Mouse (Mus musculus) forebrain, embryonic 13.5 days (tissue): Measurements from ENCODE around the gene Qrich1. TPM values are rescaled to one million over a fixed set of nuclear protein-coding genes. Genes with fewer than 3 reads are reported as not detected.

Experiments used
- ATAC-seq: fragments of 200-750 bp; cut with Nextera tagmentation; 2 replicates; pipeline ENCODE4 v1.8.0; 2017
- H3K27ac ChIP-seq: fragments of 300-500 bp; sonication (generic); 2 replicates; pipeline ENCODE4 v1.5.1; 2015; ENCODE audit warnings: inconsistent platforms, mild to moderate bottlenecking, moderate library complexity
- H3K27me3 ChIP-seq: fragments of 300-500 bp; sonication (generic); 2 replicates; pipeline ENCODE4 v1.6.1; 2015; ENCODE audit warnings: mild to moderate bottlenecking, inconsistent platforms
- H3K36me3 ChIP-seq: fragments of 300-500 bp; sonication (generic); 2 replicates; pipeline ENCODE4 v1.6.1; 2015; ENCODE audit warnings: mild to moderate bottlenecking, inconsistent platforms; ENCODE audit not compliant: poor library complexity, severe bottlenecking
- H3K4me1 ChIP-seq: fragments of 300-500 bp; sonication (generic); 2 replicates; pipeline ENCODE4 v1.6.1; 2015; ENCODE audit warnings: inconsistent platforms
- H3K4me2 ChIP-seq: fragments of 300-500 bp; sonication (generic); 2 replicates; pipeline ENCODE4 v1.6.1; 2015; ENCODE audit warnings: inconsistent platforms, mild to moderate bottlenecking, moderate library complexity
- H3K4me3 ChIP-seq: fragments of 300-500 bp; sonication (generic); 2 replicates; pipeline ENCODE4 v1.5.1; 2015; ENCODE audit warnings: mild to moderate bottlenecking, inconsistent platforms
- H3K9ac ChIP-seq: fragments of 300-500 bp; sonication (generic); 2 replicates; pipeline ENCODE4 v1.6.1; 2015; ENCODE audit warnings: mild to moderate bottlenecking, inconsistent platforms
- H3K9me3 ChIP-seq: fragments of 300-500 bp; sonication (generic); replicated peaks from 2 replicates; pipeline ENCODE4 v1.6.1; 2016; ENCODE audit warnings: inconsistent platforms
- WGBS: fragments of 180-500 bp; shearing (Covaris S2); methylation state at CpG from one replicate; pipeline ENCODE4 v1.1.7; 2015; 5-methylcytosine and 5-hydroxymethylcytosine counted together
- polyA plus RNA-seq: library from polyadenylated mRNA; unstranded; fragments of >200 nt; fragmentation: Nextera tagmentation; extraction: Ambion mirVana; gene quantifications from 2 replicates; pipeline ENCODE4 v1.2.1, GENCODE M21; 2015

Gene Qrich1
- polyA plus RNA-seq, 1 experiment from 2014 or later = 132 TPM

DNA sequence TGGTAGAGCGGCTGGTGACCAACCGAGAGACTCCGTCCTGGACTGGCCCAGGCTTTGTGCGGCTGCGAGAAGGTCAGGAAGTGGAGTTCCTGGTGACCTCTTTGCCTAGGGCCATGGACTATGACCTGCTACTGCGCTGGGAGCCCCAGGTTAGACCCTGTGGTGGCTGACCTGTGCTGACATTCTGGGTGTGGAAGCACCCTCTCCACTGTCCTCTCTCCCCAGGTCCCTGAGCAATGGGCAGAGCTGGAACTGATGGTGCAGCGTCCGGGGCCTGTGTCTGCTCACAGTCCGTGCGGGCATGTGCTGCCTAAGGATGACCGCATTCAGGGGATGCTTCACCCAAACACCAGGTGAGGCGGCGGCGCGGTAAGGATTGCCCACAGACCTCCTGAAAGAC lies 32.6 kb upstream of the Qrich1 start:
- Histone ChIP-seq H3K4me1 (peaks cover 19% of the 10 kb centered on the region), H3K9me3 (no peaks in the 10 kb centered on the region), H3K4me2 (no peak overlapping the region), H3K9ac (no peak overlapping the region), H3K27ac (no peak overlapping the region; the same call in 1 of the 2 replicates), H3K27me3 (no peaks in the 10 kb centered on the region), H3K4me3 (no peak overlapping the region), H3K36me3 (peaks cover 58% of the 10 kb centered on the region)
- no peak for ATAC-seq
- WGBS = 93% methylated on average over 15 of the region's 15 CpGs

DNA sequence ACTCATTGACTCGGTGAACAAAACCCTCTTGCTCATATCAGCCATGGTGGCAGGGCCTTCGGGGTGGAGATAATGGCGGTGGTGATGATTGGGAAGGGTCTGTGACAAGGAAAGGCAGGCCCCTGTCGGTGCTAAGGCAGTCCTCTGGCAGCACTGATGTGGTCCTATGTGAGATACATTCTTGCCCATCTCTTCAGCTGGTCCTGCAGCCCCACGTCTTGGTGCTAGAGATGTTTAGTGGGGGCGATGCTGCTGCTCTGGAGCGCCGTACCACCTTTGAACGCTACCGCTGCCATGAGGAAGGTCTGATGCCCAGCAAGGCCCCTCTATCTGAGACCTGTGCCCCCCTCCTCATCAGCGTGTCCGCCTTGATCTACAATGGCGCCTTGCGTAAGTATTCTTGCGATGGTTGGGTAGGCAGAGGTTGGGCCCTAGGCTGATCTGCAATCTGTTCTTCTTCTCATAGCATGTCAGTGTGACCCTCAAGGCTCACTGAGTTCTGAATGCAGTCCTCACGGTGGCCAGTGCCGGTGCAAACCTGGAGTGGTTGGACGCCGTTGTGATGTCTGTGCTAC lies 31.2 kb upstream of the Qrich1 start:
- Histone ChIP-seq H3K9me3 (no peaks in the 10 kb centered on the region), H3K9ac (no peak overlapping the region), H3K4me1 (peaks cover 14% of the 10 kb centered on the region), H3K27me3 (no peaks in the 10 kb centered on the region), H3K4me2 (no peak overlapping the region), H3K4me3 (no peak overlapping the region), H3K36me3 (peaks cover 60% of the 10 kb centered on the region), H3K27ac (no peak overlapping the region)
- no peak for ATAC-seq
- WGBS = 93% methylated on average over 19 of the region's 19 CpGs

DNA sequence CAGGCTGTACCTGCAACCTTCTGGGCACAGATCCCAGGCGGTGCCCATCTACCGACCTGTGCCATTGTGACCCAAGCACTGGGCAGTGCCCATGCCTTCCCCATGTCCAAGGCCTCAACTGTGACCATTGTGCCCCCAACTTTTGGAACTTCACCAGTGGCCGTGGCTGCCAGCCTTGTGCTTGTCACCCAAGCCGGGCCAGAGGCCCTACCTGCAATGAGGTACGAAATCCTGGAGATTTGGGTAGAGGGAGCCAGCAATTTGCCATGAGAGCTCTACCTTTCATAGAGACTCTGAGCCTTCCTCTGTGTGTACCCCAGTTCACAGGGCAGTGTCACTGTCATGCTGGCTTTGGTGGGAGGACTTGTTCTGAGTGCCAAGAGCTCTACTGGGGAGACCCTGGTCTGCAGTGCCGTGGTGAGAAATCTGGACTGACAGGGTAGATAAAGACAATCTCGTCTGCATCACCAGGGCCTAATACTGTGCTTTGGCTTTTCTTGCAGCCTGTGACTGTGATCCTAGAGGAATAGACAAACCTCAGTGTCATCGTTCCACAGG lies 29.6 kb upstream of the Qrich1 start:
- Histone ChIP-seq H3K4me2 (no peak overlapping the region), H3K36me3 (peaks cover 63% of the 10 kb centered on the region), H3K27me3 (no peaks in the 10 kb centered on the region), H3K27ac (no peak overlapping the region), H3K9me3 (no peaks in the 10 kb centered on the region), H3K4me1 (peaks cover 17% of the 10 kb centered on the region), H3K9ac (no peak overlapping the region), H3K4me3 (no peak overlapping the region)
- ATAC-seq = no peak
- WGBS = 95% methylated on average over 8 of the region's 8 CpGs

DNA sequence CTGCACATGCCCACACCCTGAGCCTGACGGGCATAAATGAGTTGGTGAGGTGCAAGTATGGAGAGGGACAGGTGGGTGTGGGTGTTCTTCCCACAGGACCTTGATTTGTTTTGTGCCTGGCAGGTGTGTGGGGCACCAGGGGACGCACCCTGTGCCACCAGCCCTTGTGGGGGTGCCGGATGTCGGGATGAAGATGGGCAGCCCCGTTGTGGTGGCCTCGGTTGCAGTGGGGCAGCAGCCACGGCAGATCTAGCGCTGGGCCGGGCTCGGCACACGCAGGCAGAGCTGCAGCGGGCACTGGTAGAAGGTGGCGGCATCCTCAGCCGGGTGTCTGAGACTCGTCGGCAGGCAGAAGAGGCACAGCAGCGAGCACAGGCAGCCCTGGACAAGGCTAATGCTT lies 28.2 kb upstream of the Qrich1 start:
- no peak for ATAC-seq
- Histone ChIP-seq H3K4me2 (no peak overlapping the region), H3K36me3 (peaks cover 69% of the 10 kb centered on the region), H3K4me1 (peaks cover 25% of the 10 kb centered on the region), H3K27me3 (no peaks in the 10 kb centered on the region), H3K27ac (no peak overlapping the region), H3K9ac (no peak overlapping the region), H3K9me3 (no peaks in the 10 kb centered on the region), H3K4me3 (no peak overlapping the region)
- 92% methylated on average over 17 of the region's 17 CpGs for WGBS

DNA sequence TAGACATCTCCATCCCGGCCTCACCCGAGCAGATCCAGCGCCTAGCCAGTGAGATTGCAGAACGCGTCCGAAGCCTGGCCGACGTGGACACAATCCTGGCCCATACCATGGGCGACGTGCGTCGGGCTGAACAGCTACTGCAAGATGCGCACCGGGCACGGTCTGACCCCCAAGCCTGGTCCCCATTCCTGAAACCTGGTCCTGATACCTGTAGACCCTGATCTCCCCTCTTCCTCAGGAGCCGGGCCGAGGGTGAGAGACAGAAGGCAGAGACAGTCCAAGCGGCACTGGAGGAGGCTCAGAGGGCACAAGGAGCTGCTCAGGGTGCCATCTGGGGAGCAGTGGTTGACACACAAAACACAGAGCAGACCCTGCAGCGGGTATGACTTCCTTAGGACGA lies 27.4 kb upstream of the Qrich1 start:
- Histone ChIP-seq H3K27me3 (no peaks in the 10 kb centered on the region), H3K4me3 (no peak overlapping the region), H3K4me2 (no peak overlapping the region), H3K9me3 (no peaks in the 10 kb centered on the region), H3K27ac (peak overlapping the region; percentile 97; the same call in 1 of the 2 replicates), H3K4me1 (peaks cover 25% of the 10 kb centered on the region), H3K9ac (no peak overlapping the region), H3K36me3 (peaks cover 69% of the 10 kb centered on the region)
- WGBS = 96% methylated on average over 20 of the region's 20 CpGs
- no peak for ATAC-seq

DNA sequence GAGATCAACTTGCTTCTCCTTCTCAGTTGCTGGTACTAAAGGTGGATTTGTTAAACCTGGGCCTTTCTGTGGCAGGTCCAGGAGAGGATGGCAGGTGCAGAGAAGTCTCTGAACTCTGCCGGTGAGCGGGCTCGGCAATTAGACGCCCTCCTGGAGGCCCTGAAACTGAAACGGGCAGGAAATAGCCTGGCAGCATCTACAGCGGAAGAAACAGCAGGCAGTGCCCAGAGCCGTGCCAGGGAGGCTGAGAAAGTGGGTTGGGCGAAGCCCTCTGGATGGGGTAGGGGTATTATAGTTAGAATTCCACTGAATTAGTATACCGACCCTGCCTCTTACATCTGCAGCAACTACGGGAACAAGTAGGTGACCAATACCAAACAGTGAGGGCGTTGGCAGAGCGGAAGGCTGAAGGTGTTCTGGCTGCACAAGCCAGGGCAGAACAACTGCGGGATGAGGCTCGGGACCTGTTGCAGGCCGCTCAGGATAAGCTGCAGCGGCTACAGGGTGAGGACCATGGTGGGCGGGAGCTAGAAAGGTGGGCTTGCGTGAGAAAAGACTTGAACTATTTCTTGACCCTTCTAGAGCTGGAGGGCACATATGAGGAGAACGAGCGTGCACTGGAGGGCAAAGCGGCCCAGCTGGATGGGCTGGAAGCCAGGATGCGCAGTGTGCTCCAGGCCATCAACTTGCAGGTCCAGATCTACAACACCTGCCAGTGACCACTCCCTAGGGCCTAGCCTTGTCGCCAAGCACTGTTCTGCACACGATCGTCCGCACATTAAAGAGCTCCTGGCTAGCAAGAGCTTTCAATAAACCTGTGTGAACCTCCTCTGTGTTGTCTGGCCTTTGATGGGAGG lies 26.7 kb upstream of the Qrich1 start:
- peak; percentile 20; the same call in 1 of the 2 replicates for ATAC-seq
- peak overlapping the region; percentile 95 for H3K4me2 ChIP-seq
- peak overlapping the region; percentile 97 for H3K27ac ChIP-seq
- peaks cover 25% of the 10 kb centered on the region for H3K4me1 ChIP-seq
- H3K4me3 ChIP-seq = peak overlapping the region; percentile 84
- peak overlapping the region; percentile 89 for H3K9ac ChIP-seq
- no peaks in the 10 kb centered on the region for H3K9me3 ChIP-seq
- peaks cover 71% of the 10 kb centered on the region for H3K36me3 ChIP-seq
- H3K27me3 ChIP-seq = no peaks in the 10 kb centered on the region
- WGBS = 64% methylated on average over 26 of the region's 26 CpGs

DNA sequence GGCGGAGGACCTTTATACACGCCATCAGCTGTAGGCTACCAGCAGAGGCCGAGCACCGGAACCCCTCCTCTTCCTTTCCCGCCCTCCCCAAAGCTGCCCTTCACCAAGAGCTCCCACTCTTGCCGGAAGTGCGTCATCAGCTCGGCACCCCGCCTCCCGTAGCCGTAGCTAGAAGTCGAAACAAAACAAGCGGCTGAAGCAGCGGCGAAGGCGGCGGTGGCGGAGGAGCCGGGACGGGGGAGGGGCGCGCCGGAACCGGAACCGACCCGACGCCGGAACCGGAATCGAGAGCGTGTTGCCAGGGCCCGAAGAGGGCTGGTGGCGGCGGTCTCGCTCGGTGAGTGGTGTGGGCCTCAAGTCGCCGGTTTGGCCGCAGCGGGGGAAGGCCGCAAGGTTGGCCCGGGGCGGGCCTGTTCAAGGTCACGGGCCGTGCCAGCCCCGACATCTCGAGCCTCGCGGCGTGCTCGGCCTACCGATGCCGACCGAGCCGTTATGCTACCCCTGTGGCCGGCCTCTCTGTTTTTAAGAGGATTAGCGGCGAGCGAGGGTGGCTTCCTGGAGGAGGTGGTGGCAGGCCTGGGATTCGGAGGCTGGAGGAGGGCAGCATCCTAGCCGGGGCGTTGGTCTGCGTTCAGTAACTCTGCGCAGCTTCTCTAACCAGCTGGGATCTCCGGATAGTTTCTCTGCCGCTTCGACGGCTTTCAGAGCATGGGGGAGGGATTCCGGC lies 25.9 kb upstream of the Qrich1 start, which contains the start of gene Usp19:
Gene Usp19, plus strand, starts transcription at position 44 of the 727 bp plus-strand sequence.
- Histone ChIP-seq H3K4me1 (peaks cover 25% of the 10 kb centered on the region), H3K9me3 (no peaks in the 10 kb centered on the region), H3K9ac (peak within 1 kb of the TSS; percentile 89), H3K4me2 (peak within 1 kb of the TSS; percentile 95), H3K4me3 (peak within 1 kb of the TSS; percentile 84), H3K36me3 (peaks cover 73% of the 10 kb centered on the region), H3K27me3 (no peaks in the 10 kb centered on the region), H3K27ac (peak within 1 kb of the TSS; percentile 97)
- peak; percentile 97 for ATAC-seq
- WGBS = under 1% methylated on average over 69 of the region's 69 CpGs

DNA sequence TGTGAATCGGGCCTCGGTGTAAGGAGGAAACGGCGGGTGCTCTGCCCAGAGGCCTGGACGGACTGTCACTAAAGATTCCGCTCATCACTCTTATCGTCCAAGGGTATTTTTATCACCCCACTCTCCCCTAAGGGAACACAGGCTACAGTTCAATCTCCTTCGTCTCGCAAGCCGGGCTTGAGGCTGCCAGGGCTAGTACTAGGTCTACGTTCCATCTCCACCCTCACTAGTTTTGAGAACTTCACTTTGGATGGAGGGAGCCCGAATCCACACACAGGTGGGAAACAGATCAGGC lies 25.4 kb upstream of the Qrich1 start:
- ATAC-seq = no peak; the same call in 1 of the 2 replicates
- peak overlapping the region; percentile 97 for H3K27ac ChIP-seq
- H3K4me3 ChIP-seq = peak overlapping the region; percentile 84
- H3K27me3 ChIP-seq = no peaks in the 10 kb centered on the region
- H3K4me1 ChIP-seq = peaks cover 25% of the 10 kb centered on the region
- no peaks in the 10 kb centered on the region for H3K9me3 ChIP-seq
- peaks cover 73% of the 10 kb centered on the region for H3K36me3 ChIP-seq
- H3K9ac ChIP-seq = peak overlapping the region; percentile 89
- peak overlapping the region; percentile 95 for H3K4me2 ChIP-seq
- 13% methylated on average over 12 of the region's 12 CpGs for WGBS

DNA sequence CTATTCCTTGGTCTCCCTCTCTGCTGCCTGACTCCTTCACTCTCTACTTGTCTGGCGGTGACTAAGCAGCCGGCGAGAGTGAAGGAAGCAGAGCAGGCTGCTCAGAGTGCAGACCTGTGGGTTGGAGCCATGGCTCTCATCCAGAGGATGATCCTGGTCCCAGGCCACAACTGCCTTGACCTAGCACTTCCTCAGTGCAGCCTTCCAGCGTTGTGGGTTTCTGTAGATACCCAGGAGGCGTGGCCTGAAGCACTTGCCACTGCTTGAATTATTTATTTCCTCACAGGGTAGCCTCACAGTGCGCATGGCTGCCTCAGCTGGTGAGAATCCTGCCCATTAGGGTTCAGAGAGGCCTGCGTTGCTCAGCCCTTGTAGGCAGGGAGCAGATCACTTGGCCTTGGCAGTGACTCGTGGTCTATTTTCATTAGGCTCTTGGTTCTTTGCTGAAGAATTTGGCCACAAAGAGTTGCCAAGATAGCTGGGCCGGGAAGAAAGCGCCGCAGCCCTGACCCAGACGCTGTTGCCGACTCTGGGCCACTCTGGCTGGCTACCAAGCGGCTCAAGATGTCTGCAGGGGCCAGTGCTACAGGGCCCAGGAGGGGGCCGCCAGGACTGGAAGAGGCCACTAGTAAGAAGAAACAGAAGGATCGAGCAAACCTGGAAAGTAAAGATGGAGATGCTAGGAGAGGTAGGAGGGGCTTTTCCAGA lies 24.4 kb upstream of the Qrich1 start:
- H3K27ac ChIP-seq = no peak overlapping the region
- 90% methylated on average over 16 of the region's 16 CpGs for WGBS
- H3K36me3 ChIP-seq = peaks cover 74% of the 10 kb centered on the region
- H3K27me3 ChIP-seq = no peaks in the 10 kb centered on the region
- H3K4me2 ChIP-seq = peak overlapping the region; percentile 95
- H3K9me3 ChIP-seq = no peaks in the 10 kb centered on the region
- no peak for ATAC-seq
- H3K4me3 ChIP-seq = peak overlapping the region; percentile 84
- H3K4me1 ChIP-seq = peaks cover 25% of the 10 kb centered on the region
- H3K9ac ChIP-seq = peak overlapping the region; percentile 89

DNA sequence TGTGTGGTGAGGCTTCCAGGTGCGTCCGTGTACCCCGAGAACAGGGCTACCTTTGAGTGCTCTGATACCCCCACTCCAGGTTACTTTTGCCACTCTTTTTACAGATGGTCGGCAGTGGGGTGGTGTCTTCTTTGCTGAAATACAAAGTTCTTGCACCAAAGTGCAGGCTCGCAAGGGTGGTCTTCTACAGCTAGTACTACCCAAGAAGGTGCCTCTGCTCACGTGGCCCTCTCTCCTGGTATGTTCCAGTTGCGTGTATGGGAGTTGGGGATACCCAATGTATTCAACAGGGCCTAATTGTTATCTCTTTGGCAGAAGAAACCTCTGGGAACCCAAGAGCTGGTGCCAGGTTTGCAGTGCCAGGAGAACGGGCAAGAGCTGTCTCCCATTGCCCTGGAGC lies 23.4 kb upstream of the Qrich1 start:
- Histone ChIP-seq H3K27me3 (no peaks in the 10 kb centered on the region), H3K4me2 (no peak overlapping the region), H3K36me3 (peaks cover 74% of the 10 kb centered on the region), H3K9me3 (no peaks in the 10 kb centered on the region), H3K4me3 (no peak overlapping the region), H3K27ac (no peak overlapping the region), H3K4me1 (peaks cover 25% of the 10 kb centered on the region), H3K9ac (no peak overlapping the region)
- WGBS = 95% methylated on average over 8 of the region's 8 CpGs
- ATAC-seq = no peak

DNA sequence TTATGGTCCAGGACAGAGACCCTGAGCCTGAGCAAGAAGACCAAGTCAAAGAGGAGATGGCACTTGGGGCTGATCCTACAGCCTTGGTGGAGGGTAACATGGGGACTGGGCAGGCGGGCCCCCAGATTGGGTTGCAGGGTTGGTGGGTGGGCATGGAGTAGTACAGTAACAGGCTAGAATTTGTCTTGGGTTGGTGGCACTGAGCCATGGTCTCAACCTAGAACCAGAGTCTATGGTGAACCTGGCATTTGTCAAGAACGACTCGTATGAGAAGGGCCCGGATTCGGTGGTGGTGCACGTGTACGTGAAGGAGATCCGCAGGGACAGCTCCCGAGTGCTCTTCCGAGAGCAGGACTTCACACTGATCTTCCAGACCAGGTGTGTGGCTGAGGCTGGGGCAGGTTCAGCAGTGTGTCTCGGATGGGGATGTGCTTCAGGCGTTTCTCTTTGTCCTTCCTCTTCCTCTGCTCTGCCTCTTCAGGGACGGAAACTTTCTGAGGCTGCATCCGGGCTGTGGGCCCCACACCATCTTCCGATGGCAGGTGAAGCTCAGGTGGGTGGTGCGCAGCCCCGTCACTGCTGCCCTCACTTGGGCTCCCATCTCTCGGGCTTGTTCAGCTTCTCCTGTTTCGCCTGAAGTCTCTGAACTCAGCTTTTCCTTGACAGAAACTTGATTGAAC lies 22.3 kb upstream of the Qrich1 start:
- Histone ChIP-seq H3K36me3 (peaks cover 75% of the 10 kb centered on the region), H3K4me3 (no peak overlapping the region), H3K27me3 (no peaks in the 10 kb centered on the region), H3K9ac (no peak overlapping the region), H3K4me1 (peaks cover 25% of the 10 kb centered on the region), H3K27ac (no peak overlapping the region), H3K4me2 (no peak overlapping the region), H3K9me3 (no peaks in the 10 kb centered on the region)
- WGBS = 94% methylated on average over 19 of the region's 19 CpGs
- ATAC-seq = no peak
